Mouse (Mus musculus) heart, postnatal 0 days (tissue): Measurements from ENCODE around the gene Plb1.

Source experiments
- CTCF ChIP-seq: IDR thresholded peaks from 2 replicates; pipeline ENCODE4 v1.5.1; 2016; ENCODE audit warnings: antibody characterized with exemption, control low read depth, low read depth
- EP300 ChIP-seq: IDR thresholded peaks from 2 replicates; pipeline ENCODE4 v1.6.1; 2016; ENCODE audit warnings: antibody characterized with exemption, low read depth

DNA sequence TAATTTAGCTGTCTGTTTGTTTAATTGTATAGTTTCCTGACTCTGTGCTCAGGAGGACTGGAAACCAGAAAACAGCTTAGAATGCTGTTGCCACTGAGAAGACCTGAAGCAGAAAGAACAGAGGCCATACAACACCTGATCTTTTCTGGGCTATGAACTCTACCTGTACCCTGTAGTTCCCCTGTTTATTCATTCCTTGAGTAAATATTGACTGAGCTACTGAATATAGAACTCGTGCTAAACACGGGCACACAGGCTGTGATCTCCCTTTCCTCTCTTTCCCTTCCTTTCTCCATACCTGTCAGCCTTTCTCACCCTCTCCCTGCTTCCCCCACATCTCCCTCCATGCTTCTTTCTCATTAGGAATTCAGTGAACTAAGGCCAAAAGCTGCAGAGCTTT, 168.4 kb downstream of the Plb1 start:
- TF ChIP-seq CTCF: no peak
- no peak for TF ChIP-seq EP300
